In the genomic region with DNA sequence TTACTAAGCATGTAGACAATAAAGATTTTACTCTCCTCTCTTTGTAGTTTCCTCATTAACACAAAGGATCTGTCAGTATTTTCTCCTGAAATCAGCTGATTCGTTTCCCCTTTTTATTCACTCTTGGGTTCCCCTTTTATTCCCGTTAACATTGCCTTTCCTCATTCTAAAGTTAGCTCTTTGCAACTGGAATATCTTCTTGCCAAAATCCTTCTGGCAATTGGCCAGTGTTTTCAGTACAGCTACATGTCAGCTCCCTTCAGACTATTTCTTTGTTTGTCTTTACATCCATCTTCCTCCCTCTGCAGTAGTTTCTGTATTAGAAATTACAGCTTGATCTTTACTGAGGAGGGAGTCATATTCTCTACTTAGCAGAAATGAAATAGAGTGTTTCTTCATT, we compare ENCODE assay signal across 10 mouse cellular contexts. TPM values are rescaled to one million over a fixed set of nuclear protein-coding genes. Genes with fewer than 3 reads are reported as not detected.
DNase-seq lines count a peak whose midpoint lies in the region; ATAC-seq and TF ChIP-seq lines count a peak whose summit lies in the region.
"Had no signal": no experiment of that assay in that cellular context is flagged by ENCODE, and none has a peak within 500 bp of the region (broad histone marks: within the 10 kb centered on the region; RNA-seq: fewer than 3 reads in every experiment).

No protein-coding gene starts in this region.

- no peaks in the 10 kb centered on the region for H3K27me3 ChIP-seq in hindbrain, embryonic 15.5 days
- H3K27me3 ChIP-seq in hindbrain, embryonic 10.5 days (ENCODE audit: insufficient read depth, poor library complexity, severe bottlenecking), result no peaks in the 10 kb centered on the region
- no peaks in the 10 kb centered on the region for H3K27me3 ChIP-seq in lung, postnatal 0 days (replicated peaks; ENCODE audit: insufficient read depth, low read length)
- H3K27me3 ChIP-seq: limb, embryonic 15.5 days had no signal

- WGBS in hindbrain, embryonic 15.5 days, result 42% methylated on average over 2 of the region's 2 CpGs
- 77% methylated on average over 2 of the region's 2 CpGs for WGBS in hindbrain, embryonic 10.5 days
- WGBS in lung, postnatal 0 days, result 19% methylated on average over 2 of the region's 2 CpGs
- 25% methylated on average over 2 of the region's 2 CpGs for WGBS in lung, adult 2 months

- no peak for TF ChIP-seq EP300 in lung, postnatal 0 days (IDR thresholded peaks at IDR 0.05)

- H3K4me1 ChIP-seq in hindbrain, embryonic 15.5 days (replicated peaks), result no peaks in the 10 kb centered on the region
- no peaks in the 10 kb centered on the region for H3K4me1 ChIP-seq in hindbrain, embryonic 10.5 days (replicated peaks)
- no peaks in the 10 kb centered on the region for H3K4me1 ChIP-seq in lung, postnatal 0 days (ENCODE audit: insufficient read depth, low read depth, low read length)
- no peaks in the 10 kb centered on the region for H3K4me1 ChIP-seq in lung, adult 2 months (ENCODE audit: control insufficient read depth, insufficient read depth, low read length)
- H3K4me1 ChIP-seq: limb, embryonic 15.5 days had no signal

- no peak overlapping the region for H3K4me3 ChIP-seq in hindbrain, embryonic 15.5 days
- no peak overlapping the region for H3K4me3 ChIP-seq in hindbrain, embryonic 10.5 days
- H3K4me3 ChIP-seq in lung, postnatal 0 days (ENCODE audit: low read depth, low read length), result no peak overlapping the region
- H3K4me3 ChIP-seq in lung, adult 2 months (replicated peaks; ENCODE audit: extremely low read depth, low read depth, low read length), result no peak overlapping the region
- H3K4me3 ChIP-seq: limb, embryonic 15.5 days had no signal

- no peak overlapping the region for H3K4me2 ChIP-seq in hindbrain, embryonic 15.5 days
- H3K4me2 ChIP-seq in lung, postnatal 0 days (replicated peaks; ENCODE audit: low read depth, low read length), result no peak overlapping the region
- H3K4me2 ChIP-seq: limb, embryonic 15.5 days had no signal

- no peaks in the 10 kb centered on the region for H3K9me3 ChIP-seq in hindbrain, embryonic 15.5 days
- H3K9me3 ChIP-seq in hindbrain, embryonic 10.5 days, result no peaks in the 10 kb centered on the region
- no peaks in the 10 kb centered on the region for H3K9me3 ChIP-seq in lung, postnatal 0 days (ENCODE audit: low read length)
- H3K9me3 ChIP-seq: limb, embryonic 15.5 days had no signal

- no peak for TF ChIP-seq CTCF in lung, postnatal 0 days (IDR thresholded peaks at IDR 0.05)
- TF ChIP-seq CTCF in lung, adult 2 months (IDR thresholded peaks at IDR 0.05; ENCODE audit: insufficient read depth, low read length), result no peak

- no peak overlapping the region for H3K9ac ChIP-seq in hindbrain, embryonic 15.5 days
- no peak overlapping the region for H3K9ac ChIP-seq in lung, postnatal 0 days (replicated peaks; ENCODE audit: low read depth)
- H3K9ac ChIP-seq: limb, embryonic 15.5 days had no signal

- no peak for ATAC-seq in hindbrain, embryonic 15.5 days (ENCODE audit: low FRiP score, low read depth)
- no peak for ATAC-seq in lung, postnatal 0 days

- H3K36me3 ChIP-seq in hindbrain, embryonic 15.5 days, result no peaks in the 10 kb centered on the region
- H3K36me3 ChIP-seq in hindbrain, embryonic 10.5 days, result no peaks in the 10 kb centered on the region
- no peaks in the 10 kb centered on the region for H3K36me3 ChIP-seq in lung, postnatal 0 days (ENCODE audit: insufficient read depth, low read length)
- H3K36me3 ChIP-seq: limb, embryonic 15.5 days had no signal

- peak; percentile 4 for DNase-seq in cerebellum, adult 9-10 months
- no peak for DNase-seq in cerebellum, postnatal 36 days
- DNase-seq in hindbrain, embryonic 10.5 days (ENCODE audit: low spot score), result no peak
- DNase-seq in lung, postnatal 0 days (ENCODE audit: low spot score), result peak; percentile 30
- DNase-seq in lung, adult 2 months, result no peak
- DNase-seq in lung, postnatal 10 days, result peak; percentile 44
- no peak for DNase-seq in urinary bladder, adult 2 months (ENCODE audit: low spot score)
- DNase-seq: kidney, adult 18-20 months had no signal

- H3K27ac ChIP-seq in hindbrain, embryonic 15.5 days (replicated peaks), result 0 out of 2 replicates have a peak overlapping the region, but pooled peaks have one; percentile 11
- H3K27ac ChIP-seq in hindbrain, embryonic 10.5 days, result no peak overlapping the region
- H3K27ac ChIP-seq in lung, postnatal 0 days (ENCODE audit: low read length), result no peak overlapping the region
- H3K27ac ChIP-seq: limb, embryonic 15.5 days had no signal

- no peak for TF ChIP-seq POLR2A in lung, adult 2 months (IDR thresholded peaks at IDR 0.05; ENCODE audit: borderline replicate concordance, extremely low read depth, low read depth, low read length)

RNA-seq across cellular contexts. Expression of a gene that starts 51.4 kb away (rescaled TPM):
- 78.4 and 82.0 TPM in 2 replicates for polyA plus RNA-seq in hindbrain, embryonic 15.5 days (2015; fragmentation: Nextera tagmentation; extraction: Ambion mirVana)
- 9.9 and 17.6 TPM in 2 replicates for polyA plus RNA-seq in hindbrain, embryonic 10.5 days (2016; fragmentation: Nextera tagmentation; extraction: Ambion mirVana)
- 0.60 and 1.0 TPM in 2 replicates for polyA plus RNA-seq in lung, postnatal 0 days (2015; fragmentation: Nextera tagmentation; extraction: Ambion mirVana)
- polyA plus RNA-seq in lung, adult 2 months (2012; rRNA removed), result 0.86 and 2.1 TPM in 2 replicates
- polyA plus RNA-seq in urinary bladder, adult 2 months (2012; rRNA removed), result 0.96 and 0.97 TPM in 2 replicates

Comparison
In these comparisons a context has a peak if more than half of its experiments do, and no peak if none do; other contexts are left out.
1. DNase-seq: peak in cerebellum, adult 9-10 months (single experiment), lung, postnatal 0 days (single experiment) and lung, postnatal 10 days (single experiment); none in cerebellum, postnatal 36 days (0 of 2), hindbrain, embryonic 10.5 days (single experiment), lung, adult 2 months (single experiment) and urinary bladder, adult 2 months (single experiment).